Mouse (Mus musculus) T-cell, adult 2 months (primary cell): ENCODE measurements around the gene E2f1.

Experiments used
- DNase-seq: peaks from one replicate; pipeline ENCODE4 v3.0.0; 2022; ENCODE audit warnings: low spot score

The E2f1 gene

DNA sequence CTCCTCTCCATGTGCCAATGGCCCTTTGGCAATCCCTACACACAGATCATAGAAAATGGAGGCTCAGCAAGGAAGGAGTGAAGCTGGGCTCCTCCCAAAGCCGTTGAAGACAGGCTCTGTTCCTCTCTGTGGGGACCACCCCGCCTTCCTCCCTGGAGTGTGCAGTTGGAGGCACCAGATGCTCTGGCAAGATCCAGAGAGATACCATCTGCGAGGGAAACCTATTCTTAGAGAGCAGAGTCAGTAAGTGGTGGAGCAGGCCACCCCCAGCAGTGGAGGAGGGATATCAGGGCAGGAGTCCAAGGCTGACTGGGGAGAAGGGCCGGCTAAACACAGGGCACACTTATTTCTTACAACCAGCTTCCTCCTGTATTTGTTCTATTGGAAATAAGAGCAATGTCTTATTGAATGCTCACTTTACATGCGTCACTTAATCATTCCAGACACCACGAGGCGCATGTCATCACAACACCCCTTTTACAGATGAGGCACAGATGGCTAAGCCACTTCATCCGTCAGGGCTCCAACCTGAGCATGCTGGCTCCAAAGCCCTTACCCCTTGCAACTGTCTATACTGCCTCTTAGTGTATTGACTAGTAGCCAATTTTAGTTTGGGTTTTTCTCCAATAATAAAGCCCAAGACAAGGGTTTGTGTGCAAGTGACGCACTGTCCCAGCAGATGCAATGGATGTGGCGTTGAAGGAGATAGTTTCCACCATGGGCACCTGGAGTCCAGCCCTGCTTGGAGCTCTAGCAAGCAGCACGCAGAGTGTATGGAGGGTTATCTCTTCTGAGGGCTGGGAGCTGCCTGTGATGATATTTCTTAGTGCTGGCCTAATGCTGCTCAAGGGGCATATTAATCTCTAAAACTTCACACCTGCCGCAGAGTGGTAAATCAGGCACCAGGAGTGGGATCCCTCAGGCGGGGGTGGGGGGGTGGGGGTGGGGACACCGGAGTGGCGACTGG, 14.5 kb upstream of the E2f1 start:
- DNase-seq, result no peak

DNA sequence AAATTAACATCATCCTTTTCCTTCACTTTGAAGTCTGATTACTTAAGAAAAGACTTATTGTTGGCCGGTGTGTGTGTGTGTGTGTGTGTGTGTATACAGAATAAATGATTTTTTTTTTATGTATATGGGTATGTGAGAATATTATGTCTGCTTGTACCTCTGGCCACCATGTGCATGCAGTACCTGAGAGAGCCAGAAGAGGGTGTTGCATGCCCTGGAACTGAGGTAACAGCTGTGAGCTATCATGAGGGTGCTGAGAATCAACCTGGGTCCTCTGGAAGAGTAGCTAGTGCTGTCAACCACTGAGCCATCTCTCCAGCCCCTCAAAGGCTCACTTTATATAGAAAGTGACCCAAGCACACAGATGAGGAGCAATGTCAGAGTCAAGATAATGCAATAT, 11.7 kb upstream of the E2f1 start:
- DNase-seq, result no peak

DNA sequence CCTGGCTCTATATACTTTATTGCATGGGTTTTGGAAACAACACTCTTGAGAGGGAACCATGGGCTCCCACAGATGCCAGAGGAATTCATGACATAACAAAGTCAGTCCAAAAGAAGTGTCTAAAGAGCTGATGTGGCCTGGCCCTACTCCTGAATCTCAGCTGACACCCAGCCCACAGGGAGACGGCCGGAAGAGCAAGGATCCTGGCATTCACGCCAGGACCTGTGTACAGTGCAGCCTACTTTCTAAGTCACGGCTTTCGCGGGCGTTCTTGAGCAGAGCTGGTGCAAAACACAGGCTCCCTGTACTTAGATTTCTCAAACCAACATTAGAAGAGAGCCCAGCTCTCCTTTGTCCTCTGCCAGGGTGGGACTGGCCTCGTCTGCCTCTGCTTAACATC, 10.9 kb upstream of the E2f1 start:
- no peak for DNase-seq

DNA sequence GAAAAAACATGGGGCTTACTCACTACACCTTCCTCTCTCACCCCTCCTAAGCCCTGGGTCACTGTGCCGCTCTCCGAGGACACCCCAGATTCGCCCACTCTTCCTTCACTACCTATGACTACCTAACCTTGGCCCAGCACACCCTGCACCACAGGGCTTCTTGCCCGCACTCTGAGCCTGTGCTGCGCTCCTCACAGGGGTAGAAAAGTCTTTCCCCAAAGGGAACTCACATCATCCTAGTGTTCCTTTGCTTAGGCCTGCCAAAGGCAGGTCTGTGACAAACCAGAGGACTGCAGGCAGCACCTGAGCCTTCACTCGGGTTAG, 8.0 kb upstream of the E2f1 start:
- DNase-seq, result no peak

DNA sequence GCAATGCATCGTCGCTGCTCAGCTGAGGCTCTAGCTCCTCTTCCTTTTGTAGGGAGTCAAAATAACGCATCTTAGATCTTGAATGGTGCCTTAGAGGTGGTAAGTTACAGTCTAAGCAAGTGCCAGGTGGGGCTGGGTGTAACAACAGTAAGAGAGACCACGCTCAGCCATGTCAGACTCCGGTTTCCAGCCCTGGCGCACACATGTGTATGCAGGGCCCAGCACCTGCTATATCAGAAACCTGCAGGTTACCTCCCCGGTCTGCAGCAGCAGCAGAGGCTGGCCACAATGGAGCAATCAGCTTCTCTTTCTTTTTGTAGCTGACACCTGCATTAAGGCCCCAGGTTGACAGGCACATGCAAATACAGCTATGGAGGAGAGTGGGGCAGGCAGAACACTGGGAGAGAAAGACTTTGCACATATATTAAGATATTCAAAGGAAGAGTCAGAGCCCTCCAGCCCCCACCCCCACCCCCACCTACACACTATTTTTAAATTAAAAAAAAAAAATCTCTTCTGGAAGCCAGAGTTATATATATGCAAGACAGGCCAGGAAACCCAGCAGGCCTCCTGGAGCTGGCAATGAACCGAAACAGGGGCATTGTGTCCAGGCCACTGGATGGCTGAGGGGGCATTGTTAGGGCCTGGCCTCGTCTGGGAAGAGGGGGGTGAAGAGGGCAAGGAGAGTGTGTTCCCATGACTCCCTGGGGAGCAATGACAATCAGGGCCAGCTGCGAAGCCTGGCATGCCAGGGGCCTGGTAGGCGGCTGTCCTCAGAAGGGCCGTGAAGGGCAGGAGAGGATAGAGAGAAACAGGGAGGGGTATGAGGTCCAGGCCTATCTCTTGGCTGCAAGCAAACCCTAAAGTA, 7.4 kb upstream of the E2f1 start:
- DNase-seq, result no peak

DNA sequence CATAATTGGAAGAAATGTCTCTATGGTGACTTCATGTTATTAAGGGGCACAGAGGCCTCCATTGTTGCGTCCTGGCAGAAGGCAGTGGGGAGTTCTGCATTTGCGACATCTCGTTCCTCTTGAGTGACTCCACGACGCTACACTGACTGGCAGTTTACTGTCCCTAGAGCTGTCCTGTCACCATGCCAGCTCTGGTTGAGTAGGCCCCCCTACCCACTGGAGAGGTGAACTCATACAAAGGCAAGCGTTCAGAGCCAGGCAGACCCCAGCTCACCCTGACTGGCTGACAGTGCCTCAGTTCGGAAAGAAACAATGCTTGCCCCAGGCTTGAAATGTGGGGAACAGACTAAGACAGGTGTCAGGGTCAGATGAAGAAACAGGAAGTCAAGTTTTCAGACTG, 4.6 kb upstream of the E2f1 start:
- DNase-seq, result no peak

DNA sequence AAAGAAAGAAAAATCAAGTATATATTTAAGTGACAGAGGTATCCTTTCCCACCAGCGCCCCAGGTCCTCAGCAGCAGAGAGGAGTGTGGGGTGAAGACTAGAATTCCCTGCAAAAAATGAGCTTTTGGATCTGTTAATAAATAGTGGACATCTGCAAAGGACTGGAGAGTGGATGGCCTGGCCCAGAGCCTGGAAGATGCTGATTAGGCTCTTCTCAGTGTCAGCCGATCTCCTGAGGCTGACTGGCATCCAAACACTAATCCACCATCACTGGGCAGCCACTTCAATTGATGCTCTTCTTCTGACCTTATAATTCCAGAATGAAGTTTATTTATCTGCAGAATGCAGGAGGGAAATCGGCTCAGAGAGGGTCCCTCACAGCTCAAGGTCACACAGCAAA, 3.3 kb upstream of the E2f1 start:
- no peak for DNase-seq

DNA sequence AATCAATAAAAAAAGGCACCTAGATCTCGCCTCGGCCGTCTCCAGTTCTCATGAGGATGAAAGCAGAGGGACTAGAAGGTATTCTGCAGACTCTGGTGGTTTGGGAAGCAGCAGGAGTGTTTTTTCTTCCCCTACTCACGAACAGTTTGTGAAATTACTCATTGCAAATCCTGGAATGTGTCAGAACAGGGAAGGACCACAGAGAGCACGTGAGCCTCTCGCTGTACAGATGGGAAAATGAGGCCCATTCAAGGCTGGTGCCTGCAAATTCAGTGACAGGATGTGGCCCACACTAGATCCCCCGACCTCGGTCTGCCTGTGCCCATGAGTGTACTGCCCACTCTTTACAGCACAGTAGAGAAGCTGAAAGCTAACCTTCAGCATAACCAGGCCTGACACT, 2.3 kb upstream of the E2f1 start:
- no peak for DNase-seq

DNA sequence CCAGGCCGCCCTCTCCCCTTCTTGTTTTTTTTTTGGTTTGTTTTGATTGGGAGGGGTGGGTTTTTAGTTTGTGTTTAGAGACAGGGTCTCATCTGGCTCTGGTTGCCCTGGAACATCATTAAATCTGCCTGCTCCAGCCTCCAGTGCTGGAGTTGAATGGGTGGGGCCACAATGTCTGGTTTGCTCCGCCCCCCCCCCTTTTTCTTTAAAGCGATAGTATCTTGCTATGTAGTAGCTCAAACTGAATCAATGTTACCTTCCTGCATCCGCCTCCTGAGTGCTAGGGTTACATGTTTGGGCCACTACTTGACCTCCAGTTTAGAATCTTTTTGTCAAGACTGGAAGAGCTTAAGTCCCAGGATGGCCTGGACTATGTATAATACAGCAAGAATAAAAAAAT, 1.6 kb upstream of the E2f1 start:
- DNase-seq, result no peak

DNA sequence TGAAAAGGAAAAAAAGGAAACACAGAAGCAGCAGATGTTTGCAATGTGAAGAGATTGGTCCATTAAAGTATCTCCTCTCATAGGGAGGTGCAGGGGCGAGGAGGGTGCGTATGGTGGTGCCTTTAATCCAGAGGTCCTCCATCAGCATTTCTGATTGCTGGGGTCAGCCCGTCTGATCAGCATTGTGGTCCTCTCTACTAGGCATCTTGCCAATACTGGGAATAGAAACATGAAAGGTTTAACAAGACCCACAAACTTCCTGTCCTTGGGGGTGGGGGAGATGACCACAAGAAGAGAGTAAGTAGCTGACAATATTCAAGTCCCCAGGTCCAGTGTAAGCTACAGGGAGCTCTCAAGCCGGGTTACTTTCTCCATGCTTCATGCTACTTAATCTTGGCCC, 974 bp upstream of the E2f1 start:
- DNase-seq, result no peak

DNA sequence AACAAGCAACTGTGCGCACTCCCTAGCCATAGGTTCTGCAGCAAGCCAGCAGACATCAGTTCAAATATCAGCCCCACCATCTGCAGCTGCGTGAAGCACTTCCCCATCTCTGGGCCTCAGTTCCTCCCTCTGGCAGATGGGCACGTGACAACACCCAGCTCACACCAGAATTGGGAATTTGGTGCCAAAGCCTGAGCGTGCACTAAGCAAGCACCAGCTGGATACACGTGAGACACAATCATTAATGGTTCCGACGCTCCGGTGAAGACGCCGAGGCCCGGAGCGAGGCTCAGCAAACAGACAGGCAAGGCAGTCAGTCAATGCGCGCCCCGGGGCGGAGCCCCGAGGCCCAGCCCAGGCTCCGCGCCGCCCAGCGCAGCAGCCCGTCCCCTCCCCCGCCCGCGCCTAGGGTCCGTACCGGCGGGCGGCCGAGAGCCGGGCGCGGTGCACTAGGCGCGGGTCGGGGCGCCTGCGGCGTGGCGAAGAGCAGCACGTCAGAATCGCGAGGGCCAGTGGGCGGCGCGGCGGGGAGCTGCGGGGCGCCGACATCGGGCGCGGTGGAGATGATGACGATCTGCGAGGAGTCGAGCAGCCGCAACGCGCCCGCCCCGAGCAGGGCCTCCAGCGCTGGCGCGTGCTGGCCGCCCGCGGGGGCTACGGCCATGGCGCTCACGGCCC, 482 bp downstream of the E2f1 start:
- no peak for DNase-seq

DNA sequence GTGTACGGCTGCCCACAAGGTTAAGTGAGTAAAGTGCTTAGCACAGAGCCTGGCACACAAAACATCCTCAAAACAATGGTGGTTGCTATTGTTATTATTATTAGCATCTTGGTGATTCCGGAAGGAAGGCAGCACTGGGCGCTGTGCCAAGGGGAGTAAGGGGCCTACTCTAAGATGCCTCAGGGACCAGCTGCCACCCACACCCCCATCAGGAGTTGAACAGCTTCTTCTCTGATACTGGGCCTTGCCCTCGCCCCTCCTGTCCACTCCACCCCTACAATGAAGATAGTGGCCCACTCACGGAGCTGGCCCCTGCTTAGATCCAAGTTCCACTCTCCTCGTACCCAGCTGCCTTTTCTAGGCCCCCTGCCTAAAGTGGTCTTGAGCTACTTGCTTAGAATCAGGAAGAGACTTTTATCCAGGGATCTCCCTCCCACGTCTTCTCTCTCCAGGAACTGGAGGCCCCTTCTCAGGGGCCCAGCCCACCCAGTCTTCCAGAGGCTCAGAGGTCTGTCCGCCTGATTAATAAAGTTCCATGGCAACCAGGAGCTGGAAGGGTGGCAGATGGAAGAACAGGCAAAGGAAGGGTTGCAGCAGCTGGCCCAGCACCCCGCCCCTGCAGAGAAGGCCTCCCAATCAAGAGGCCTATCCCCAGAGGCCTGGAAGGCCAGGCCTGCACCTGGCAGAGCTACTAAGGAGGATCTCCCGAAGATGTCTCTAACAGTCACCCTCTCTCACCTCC, 1.2 kb downstream of the E2f1 start:
- no peak for DNase-seq

DNA sequence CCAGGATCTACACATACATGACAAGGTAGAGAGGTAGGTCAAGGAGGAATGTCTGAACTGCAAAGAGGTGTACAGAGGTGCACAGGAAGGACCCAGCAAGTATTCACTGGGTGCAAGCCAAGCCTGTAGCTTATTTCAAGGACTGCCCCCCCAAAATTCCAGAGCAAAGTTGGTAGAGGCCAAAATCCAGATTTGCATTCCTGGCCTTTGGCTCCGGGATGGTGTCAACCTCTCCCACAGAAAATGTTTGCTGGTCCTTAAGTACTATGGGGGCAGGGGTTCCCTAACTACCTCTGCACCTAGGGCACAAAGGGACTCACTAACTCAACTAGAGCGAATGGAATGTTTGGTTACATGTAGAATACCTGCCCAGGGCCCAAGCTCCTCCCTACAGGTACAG, 1.9 kb downstream of the E2f1 start:
- DNase-seq, result no peak

DNA sequence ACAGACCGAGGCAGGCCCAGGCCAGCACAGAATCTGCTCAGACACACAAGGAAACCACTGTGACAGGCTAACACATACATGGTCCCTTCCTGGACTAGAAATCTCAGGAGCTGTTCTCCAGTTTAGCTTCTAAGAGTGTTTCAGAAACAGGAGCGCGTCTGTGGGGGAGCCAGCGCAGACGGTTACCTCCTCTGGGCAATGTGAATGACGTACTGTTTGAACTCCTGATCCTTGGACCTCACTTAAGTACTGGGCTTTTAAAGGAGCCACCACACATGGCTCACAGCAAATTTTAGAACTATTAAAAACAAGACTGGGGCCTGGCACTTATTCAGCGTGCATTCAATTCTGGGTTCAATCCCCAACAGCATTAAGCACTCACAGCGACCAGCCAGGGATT, 3.1 kb downstream of the E2f1 start:
- no peak for DNase-seq

DNA sequence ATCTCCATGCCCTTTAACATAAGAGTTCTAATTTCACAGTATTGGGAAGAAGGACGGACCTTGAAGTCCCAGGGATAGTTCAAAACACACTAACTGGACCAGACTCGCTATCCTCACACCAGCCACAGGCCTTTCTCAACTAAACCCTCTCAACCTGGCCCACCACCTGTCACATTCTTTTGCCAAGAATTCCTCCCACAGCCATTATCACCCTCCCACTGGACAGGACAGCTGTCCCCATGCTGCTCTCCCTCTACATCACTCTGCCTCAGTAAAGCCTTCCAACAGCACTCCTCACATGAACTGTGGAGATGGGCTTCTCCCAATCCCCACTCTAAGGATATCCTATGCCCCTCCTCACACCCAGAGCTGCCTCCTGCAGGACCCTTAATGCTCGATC, 4.1 kb downstream of the E2f1 start:
- DNase-seq, result no peak

DNA sequence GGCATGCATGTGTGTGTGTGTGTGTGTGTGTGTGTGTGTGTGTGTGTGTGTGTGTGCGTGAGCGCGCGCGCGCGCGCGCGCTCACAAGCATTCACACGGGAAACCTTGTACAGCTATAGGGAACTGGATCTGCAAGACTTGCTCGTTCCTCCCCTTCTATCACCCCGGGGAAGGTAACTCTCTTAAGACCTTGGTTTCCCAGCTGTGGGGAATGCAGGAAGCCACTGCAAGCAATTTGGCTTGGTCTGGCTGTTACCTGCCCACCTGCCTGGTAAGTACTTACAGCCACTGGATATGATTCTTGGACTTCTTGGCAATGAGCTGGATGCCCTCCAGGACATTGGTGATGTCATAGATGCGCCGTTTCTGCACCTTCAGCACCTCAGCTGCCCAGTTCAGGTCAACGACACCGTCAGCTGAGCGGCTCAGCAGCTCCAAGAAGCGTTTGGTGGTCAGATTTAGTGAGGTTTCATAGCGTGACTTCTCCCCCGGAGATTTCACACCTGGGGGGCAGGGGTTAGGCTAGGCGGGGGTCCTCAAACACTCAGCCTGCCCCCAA, 6.0 kb downstream of the E2f1 start:
- no peak for DNase-seq

DNA sequence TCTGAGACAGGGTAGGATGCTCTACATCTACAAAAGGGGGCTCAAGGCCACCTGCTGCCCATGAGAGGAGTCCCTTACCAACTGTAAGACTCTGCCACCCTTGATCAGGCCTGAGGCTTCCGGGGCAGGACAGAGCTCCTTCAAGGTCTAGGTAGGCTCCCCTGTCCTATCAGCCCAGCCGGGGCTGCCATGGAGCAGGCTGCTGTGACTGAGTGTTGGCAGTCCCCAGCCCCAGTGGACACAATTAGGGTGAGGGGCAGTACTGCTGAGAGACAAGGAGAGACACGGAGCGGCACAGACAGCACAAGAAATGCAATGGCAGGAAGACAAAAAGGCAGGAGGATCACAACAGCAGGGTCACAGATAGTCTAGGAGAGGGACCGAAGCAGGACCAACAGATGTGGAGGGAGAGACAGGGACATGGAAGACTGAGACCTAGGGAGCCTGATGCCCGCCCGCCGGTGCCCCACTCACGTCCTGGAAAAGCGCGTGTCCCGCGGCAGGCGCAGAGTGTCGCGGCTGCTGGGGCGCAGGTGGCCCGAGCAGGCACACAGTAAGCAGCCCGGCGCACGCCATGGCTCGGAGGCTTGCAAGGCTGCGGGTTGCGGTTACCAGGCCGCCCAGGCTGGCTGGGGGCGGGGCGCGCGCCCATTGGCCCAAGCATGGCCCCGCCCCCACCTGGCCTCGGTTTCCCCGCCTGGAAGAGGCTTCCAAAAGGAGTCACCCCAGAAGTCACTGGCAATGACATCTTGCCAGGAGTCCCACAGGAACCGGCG, 11.2 kb downstream of the E2f1 start, which contains the start of gene Necab3:
TSS of gene Necab3 (minus strand) at position 627 of the 776 bp plus-strand sequence.
- peak; percentile 36 for DNase-seq

DNA sequence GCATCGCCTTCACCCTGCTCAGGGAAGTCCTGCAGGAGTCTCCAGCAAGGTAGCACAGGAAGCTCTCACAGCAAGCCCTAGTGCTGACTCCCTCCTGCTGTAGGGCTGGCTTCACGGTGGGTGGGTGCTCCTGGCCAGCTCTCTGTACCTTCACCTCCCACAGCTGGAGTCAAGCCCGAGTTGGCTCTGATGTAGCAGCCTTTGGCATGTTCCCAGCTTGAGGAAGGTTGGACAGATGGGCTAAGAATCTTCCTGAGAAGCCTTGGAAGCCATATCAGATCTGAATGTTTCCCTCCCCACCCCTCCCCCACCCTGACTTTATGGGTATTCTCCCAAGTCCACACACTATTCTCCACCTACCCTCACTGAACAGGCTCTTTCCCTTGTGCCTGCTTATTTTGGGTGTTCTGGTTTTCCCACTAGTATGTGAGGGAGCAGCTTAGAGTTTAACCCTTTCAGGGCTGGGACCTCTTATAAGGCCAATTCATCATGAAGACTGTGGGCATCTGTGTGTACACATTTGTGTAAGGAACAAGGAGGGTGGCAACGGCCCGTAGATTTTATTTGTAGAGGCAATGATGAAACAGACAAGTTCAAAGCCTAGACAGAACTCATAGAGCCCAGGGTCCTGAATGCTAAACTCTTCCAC, 12.4 kb downstream of the E2f1 start:
- no peak for DNase-seq

DNA sequence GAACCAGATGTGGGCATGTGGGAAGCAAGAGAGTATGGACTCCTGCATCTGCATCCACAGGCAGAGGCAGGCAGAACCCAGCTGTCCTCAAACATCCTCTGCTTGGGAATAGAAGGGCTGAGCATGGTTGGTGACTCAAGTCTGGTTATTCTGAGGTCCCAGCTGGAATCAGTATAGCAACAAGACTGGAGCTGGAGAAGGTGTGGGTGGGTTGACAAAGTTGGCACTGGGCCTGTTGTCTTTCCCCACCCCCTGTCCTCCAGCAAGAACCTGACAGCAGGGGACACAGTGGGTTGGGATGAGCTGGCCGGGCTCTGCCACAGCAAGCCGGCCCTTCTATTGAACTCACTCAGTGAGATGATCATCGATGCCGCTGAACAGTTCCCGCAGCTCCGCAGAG, 14.5 kb downstream of the E2f1 start:
- DNase-seq, result no peak

DNA sequence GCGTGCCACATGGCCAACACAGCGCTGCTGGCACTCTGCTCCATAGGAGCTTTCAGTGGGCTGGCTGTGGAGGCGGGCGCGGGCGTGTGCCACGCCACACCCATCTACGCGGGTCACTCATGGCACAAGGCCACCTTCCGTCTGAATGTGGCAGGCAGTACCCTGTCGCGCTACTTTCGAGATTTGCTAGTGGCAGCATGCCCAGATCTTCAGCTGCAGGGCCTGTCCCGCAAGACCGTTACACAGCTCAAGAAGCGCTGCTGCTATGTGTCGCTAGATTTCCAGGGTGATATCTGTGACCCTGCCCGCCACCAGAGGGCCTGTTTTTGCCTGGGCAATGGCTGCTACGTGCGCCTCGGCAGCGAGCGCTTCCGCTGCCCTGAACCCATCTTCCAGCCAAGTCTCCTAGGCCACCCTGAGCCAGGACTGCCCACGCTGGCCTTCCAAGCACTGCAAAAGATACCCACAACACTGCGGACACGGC, 17.2 kb downstream of the E2f1 start:
- DNase-seq, result peak; percentile 53
